Mouse (Mus musculus) embryo, embryonic 11 days (tissue): ENCODE data around the gene Nsmf.
A peak's percentile ranks its signal among the peaks of the same experiment; 100 is the strongest.

ENCODE experiments used
- DNase-seq: peaks from one replicate; pipeline ENCODE4 v3.0.0-alpha.2; 2015

Nsmf gene

DNA sequence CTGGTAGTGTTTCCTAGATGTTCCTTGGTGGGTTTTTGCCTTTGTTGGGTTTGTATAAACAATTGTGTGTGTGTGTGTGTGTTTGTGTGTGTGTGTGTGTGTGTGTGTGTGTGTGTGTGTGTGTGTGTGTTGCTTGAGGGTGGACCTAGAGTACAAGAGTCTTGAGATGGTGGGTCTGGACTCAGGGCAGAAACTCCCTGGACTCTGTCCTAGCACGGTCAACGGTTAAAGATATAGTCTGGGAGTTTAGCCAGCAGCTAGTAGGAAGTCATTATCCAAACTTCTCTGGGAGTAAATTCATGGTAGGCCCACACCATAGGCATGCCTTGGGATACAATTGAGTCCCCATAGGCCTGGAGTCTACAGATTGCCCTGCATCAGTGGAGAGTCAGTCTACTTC, 33.7 kb downstream of the Nsmf start:
- no peak for DNase-seq

DNA sequence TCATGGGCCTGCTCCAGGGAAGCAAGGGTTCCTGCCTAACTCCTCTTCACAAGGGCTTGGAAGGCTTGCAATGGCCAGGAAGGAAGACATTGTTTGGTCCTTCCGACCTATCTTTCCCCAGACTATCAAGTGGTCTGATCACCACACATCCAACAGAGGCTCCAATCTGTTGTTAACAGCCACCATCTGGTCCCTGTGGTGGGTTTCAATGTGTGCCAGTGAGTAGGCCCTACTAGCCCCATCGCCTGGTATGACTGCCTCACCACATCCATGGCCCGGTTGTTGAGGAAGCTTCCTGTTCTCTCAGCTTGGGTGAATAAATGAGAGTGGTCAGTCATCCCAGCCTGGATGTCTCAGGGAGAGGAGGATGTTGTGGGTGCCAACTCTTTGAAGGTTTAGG, 34.5 kb downstream of the Nsmf start:
- no peak for DNase-seq

GRCm38 (mm10) chr2:25094785-25095108, 40.6 kb downstream of the Nsmf start:
- no peak for DNase-seq

DNA sequence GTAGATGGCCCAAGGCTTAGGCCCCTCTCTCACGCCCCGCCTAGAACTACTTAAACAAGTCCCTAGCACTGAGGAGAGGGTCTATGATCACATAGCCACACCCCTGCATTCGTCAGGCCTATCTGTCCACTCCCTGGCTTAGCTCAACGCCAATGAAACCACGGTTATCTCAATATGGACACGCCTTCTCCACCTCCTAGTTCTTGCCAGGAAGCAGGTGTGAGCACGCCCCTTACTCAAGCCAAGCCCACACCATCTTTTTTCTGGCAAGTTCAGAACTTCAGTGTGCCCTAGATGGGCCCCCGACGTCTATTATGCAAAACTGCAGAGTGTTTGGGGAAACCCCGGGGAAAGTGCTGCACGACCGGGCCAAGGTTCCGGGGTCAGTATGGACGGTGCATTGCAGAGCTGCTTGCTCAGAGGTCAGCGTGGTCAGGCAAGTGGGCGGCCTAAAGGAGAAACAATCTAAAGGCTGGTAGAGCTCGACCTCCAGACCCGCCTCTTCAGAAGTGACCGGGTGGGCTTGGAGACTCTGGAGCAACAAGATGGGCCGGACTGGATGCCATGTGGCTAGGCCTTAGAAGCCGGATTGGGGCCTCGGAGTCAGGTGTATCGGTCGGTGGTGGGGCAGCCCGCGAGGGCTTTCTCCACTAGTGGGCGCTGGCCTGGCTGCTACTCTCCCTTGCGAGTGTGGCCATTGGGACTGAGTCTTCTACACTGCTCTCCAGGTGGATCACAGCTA, 41.1 kb downstream of the Nsmf start, which contains the start of gene Noxa1:
Noxa1 (minus strand) TSS at position 41 of the 742 bp plus-strand sequence.
- DNase-seq: peak; percentile 57

- DNase-seq: no peak
Measured at GRCm38 (mm10) chr2:25098005-25098615, 44.0 kb downstream of the Nsmf start.

DNA sequence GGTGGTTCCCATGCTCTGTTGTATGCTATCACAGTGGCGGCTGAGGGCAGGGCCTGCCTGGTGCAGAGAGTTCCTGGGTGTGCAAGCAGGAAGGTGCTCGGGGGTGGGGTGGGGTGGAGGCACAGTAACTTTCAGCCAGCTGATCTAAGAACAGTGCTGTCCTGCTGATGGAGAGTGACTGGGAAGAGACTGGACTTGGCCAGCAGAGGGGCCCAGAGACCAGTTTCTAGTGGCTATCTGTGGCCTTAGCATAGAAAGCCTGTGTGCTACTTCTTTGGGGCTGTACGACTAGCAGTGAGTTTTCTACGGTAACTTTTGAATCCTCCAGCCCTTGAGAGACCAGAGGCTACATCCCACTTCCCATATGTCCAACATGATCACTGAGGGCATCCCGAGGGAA, 44.8 kb downstream of the Nsmf start:
- DNase-seq: peak; percentile 62

- DNase-seq: no peak
Measured at GRCm38 (mm10) chr2:25099703-25100102, 45.5 kb downstream of the Nsmf start.

DNA sequence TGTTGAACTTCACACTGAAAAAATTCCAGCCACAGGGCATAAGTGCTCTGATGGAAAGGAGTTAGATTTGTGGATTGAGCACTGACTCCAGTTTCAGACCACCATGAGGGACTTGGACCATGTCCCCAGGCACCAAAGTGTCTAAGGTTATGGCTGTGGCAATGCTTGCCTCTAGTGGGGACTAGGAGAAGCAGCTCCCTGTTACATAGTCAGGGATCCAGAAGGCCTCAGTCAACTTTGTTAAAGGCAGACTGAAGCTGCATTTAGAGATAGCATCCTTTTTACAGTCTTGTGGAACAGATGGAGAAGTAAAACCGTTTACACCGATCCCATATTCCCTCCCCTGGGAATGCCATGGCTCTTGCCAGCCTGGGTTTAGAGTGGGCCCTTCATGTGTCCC, 50.0 kb downstream of the Nsmf start:
- DNase-seq: no peak

DNA sequence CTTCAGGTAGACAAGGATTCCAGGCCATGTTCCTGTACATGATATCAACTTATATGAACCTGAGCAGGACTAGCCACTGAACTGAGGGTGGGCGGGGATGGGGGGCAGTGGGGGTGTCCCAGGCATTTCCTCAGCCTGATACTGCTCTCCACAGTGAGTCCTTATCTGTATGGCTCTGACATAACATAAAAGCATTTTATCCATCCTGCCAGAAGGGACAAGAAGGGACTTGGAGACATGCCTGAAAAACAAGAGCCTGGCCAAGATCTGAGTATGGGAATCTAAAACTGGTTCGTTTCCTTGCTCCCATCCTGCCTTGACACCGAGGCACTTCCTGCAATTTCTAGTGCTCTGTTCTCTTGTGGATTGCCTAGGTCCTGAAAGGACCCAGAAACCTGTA, 51.9 kb downstream of the Nsmf start:
- DNase-seq: no peak

- DNase-seq: no peak
Measured at GRCm38 (mm10) chr2:25109487-25109886, 55.3 kb downstream of the Nsmf start.

DNA sequence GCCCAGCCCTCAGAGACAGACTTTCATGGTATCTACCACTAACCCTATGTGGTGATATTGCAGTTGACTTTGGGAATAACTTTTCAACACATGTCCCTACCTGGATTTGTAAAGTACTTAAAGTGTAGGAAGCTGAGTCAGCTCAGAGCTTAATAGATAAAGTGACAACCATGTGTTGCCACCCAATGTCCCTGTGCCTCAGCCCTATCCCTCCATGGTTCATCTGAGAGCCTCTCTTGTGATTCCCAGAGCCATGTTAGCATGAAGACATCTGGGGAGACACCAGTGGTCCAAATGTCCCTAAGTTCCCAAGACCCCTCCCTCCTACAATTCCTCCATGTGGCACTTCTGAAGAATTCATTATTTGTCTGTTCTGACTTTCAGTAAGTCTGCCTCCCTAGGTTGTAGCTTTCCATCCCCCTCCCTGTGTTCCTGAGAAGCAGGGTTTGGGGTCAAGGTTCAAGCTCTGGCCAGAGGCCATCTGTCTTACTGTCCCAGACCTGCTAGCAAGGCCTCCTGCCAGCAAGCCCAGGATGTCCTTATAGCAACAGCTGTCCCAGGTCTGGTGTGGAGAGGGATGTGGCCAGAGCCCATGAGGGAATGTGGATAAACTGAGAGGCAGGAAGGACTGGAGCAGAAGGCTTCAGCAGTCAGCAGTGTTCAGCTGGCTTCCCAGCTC, 56.5 kb downstream of the Nsmf start:
- peak; percentile 24 for DNase-seq

DNA sequence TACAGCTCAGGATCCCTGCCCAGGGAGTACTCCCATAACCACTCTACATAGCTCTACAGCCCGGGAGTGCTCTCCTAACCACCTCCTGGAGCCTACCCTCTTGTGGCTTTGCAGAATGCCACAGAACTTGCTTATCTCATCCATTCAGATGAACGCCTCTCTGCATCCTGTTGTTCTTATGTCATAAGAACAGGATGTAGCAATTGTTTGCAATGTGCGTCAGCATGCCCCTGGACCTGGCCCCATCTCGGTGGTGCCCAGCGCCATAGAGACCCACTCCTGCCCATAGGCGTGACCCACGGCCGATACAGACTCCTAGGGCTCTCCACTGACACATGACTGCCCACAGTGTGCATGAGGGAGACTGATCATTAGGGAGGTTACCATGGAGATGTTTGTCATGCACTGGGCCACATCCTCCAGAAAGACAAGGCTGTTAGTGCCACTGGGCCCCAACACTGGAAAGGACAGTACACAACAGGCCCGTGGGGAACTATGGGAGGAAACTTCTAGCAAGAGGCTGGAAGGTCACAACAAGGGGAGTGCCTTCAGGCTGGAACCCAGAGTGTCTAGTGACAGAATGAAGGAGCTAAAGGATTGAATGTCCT, 57.1 kb downstream of the Nsmf start:
- DNase-seq: peak; percentile 9
